Mouse (Mus musculus) urinary bladder, postnatal 10 days (tissue): Measurements from ENCODE around the gene Alox5.

Experiments
- DNase-seq: peaks from one replicate; pipeline ENCODE4 v3.0.0; 2022; ENCODE audit warnings: low spot score

Alox5 gene

GRCm38 (mm10) chr6:116417518-116418315 is 43.3 kb downstream of the Alox5 start:
- no peak for DNase-seq

- DNase-seq: no peak
Observed at GRCm38 (mm10) chr6:116416000-116416552, 44.9 kb downstream of the Alox5 start.

GRCm38 (mm10) chr6:116415126-116415676 is 45.8 kb downstream of the Alox5 start:
- no peak for DNase-seq

GRCm38 (mm10) chr6:116412546-116413325 is 48.2 kb downstream of the Alox5 start:
- DNase-seq: no peak

GRCm38 (mm10) chr6:116411716-116412115 is 49.3 kb downstream of the Alox5 start:
- DNase-seq: no peak

- no peak for DNase-seq
Observed at GRCm38 (mm10) chr6:116410436-116410835, 50.5 kb downstream of the Alox5 start.

GRCm38 (mm10) chr6:116407956-116408657 is 52.9 kb downstream of the Alox5 start:
- no peak for DNase-seq

- DNase-seq: no peak
Observed at GRCm38 (mm10) chr6:116407216-116407615, 53.8 kb downstream of the Alox5 start.

- no peak for DNase-seq
Observed at GRCm38 (mm10) chr6:116406680-116407079, 54.3 kb downstream of the Alox5 start.

- no peak for DNase-seq
Observed at GRCm38 (mm10) chr6:116406152-116406551, 54.8 kb downstream of the Alox5 start.

- no peak for DNase-seq
Observed at GRCm38 (mm10) chr6:116405715-116406114, 55.3 kb downstream of the Alox5 start.

GRCm38 (mm10) chr6:116405243-116405642 is 55.7 kb downstream of the Alox5 start:
- no peak for DNase-seq

- no peak for DNase-seq
Observed at GRCm38 (mm10) chr6:116402426-116402825, 58.6 kb downstream of the Alox5 start.

GRCm38 (mm10) chr6:116401746-116402423 is 59.1 kb downstream of the Alox5 start:
- DNase-seq: no peak

GRCm38 (mm10) chr6:116398136-116398535 is 62.8 kb downstream of the Alox5 start:
- DNase-seq: no peak

- no peak for DNase-seq
Observed at GRCm38 (mm10) chr6:116397621-116398020, 63.4 kb downstream of the Alox5 start.

GRCm38 (mm10) chr6:116394916-116395648 is 65.9 kb downstream of the Alox5 start:
- no peak for DNase-seq

GRCm38 (mm10) chr6:116389481-116389880 is 71.5 kb downstream of the Alox5 start:
- DNase-seq: no peak

- no peak for DNase-seq
Observed at GRCm38 (mm10) chr6:116388068-116388467, 72.9 kb downstream of the Alox5 start.

GRCm38 (mm10) chr6:116386506-116386905 is 74.5 kb downstream of the Alox5 start:
- DNase-seq: no peak

- no peak for DNase-seq
Observed at GRCm38 (mm10) chr6:116386045-116386415, 74.9 kb downstream of the Alox5 start.
